Mouse (Mus musculus) duodenum, adult 2 months (tissue): ENCODE measurements around the gene Tmem223. TPM values are rescaled to one million over a fixed set of nuclear protein-coding genes. Genes with fewer than 3 reads are reported as not detected.

Source experiments
- polyA plus RNA-seq: library from polyadenylated mRNA; depleted of rRNA; stranded (reverse); fragments of >200 nt; gene quantifications from 2 replicates; pipeline ENCODE4 v1.2.3, GENCODE M21; 2012; ENCODE audit warnings: low replicate concordance; rRNA removed

Tmem223 gene
- polyA plus RNA-seq, 1 experiment, result 196 TPM

Other genes with a start within 250 kb of the Tmem223 start
- gene Slc22a8, start 179.7 kb upstream of the Tmem223 start, polyA plus RNA-seq, result 0.02 and 0.04 TPM in 2 replicates
- gene Slc22a6, start 153.0 kb upstream of the Tmem223 start, polyA plus RNA-seq, result not detected in 2 replicates
- gene Chrm1, start 107.2 kb upstream of the Tmem223 start, polyA plus RNA-seq, result 2.3 and 6.0 TPM in 2 replicates
- gene Slc3a2, start 47.6 kb upstream of the Tmem223 start, polyA plus RNA-seq, result 127 and 449 TPM in 2 replicates
- 12.4 and 17.1 TPM in 2 replicates for gene Wdr74, start 35.2 kb upstream of the Tmem223 start, polyA plus RNA-seq
- gene 1700092M07Rik, start 30.3 kb upstream of the Tmem223 start, polyA plus RNA-seq, result not detected in 2 replicates
- gene Stx5a, start 29.6 kb upstream of the Tmem223 start, polyA plus RNA-seq, result 54.0 and 56.6 TPM in 2 replicates
- 22.0 and 28.9 TPM in 2 replicates for gene Nxf1, start 13.9 kb upstream of the Tmem223 start, polyA plus RNA-seq
- 107 and 114 TPM in 2 replicates for gene Tmem179b, start 3.5 kb downstream of the Tmem223 start, polyA plus RNA-seq
- 6.5 and 12.9 TPM in 2 replicates for gene Taf6l, start 15.4 kb downstream of the Tmem223 start, polyA plus RNA-seq
- 12.3 and 13.7 TPM in 2 replicates for gene Polr2g, start 27.6 kb downstream of the Tmem223 start, polyA plus RNA-seq
- gene Zbtb3, start 31.6 kb downstream of the Tmem223 start, polyA plus RNA-seq, result 0.99 and 1.2 TPM in 2 replicates
- gene Ttc9c, start 48.3 kb downstream of the Tmem223 start, polyA plus RNA-seq, result 3.4 and 8.2 TPM in 2 replicates
- 7.7 and 10.3 TPM in 2 replicates for gene Hnrnpul2, start 49.0 kb downstream of the Tmem223 start, polyA plus RNA-seq
- gene AC129217.1, start 58.8 kb downstream of the Tmem223 start, polyA plus RNA-seq, result 2.3 TPM in 1 of 2 replicates, not detected in the other
- gene Bscl2, start 66.5 kb downstream of the Tmem223 start, polyA plus RNA-seq, result 88.6 and 106 TPM in 2 replicates
- gene Gng3, start 68.2 kb downstream of the Tmem223 start, polyA plus RNA-seq, result 0.63 and 1.1 TPM in 2 replicates
- gene Lrrn4cl, start 79.8 kb downstream of the Tmem223 start, polyA plus RNA-seq, result 0.41 and 0.53 TPM in 2 replicates
- 81.5 and 127 TPM in 2 replicates for gene Ubxn1, start 100.5 kb downstream of the Tmem223 start, polyA plus RNA-seq
- gene Uqcc3, start 109.9 kb downstream of the Tmem223 start, polyA plus RNA-seq, result 8.7 and 9.9 TPM in 2 replicates
- 0.25 and 0.41 TPM in 2 replicates for gene Lbhd1, start 112.7 kb downstream of the Tmem223 start, polyA plus RNA-seq
- not detected in 2 replicates for gene Gm49403, start 112.9 kb downstream of the Tmem223 start, polyA plus RNA-seq
- gene 1810009A15Rik, start 117.9 kb downstream of the Tmem223 start, polyA plus RNA-seq, result 4.2 and 6.4 TPM in 2 replicates
- not detected in 2 replicates for gene Gm49416, start 117.9 kb downstream of the Tmem223 start, polyA plus RNA-seq
- gene Ints5, start 122.0 kb downstream of the Tmem223 start, polyA plus RNA-seq, result 16.7 and 22.1 TPM in 2 replicates
- gene Ganab, start 127.1 kb downstream of the Tmem223 start, polyA plus RNA-seq, result 55.3 and 67.9 TPM in 2 replicates
- 78.8 and 91.5 TPM in 2 replicates for gene B3gat3, start 149.4 kb downstream of the Tmem223 start, polyA plus RNA-seq
- 15.7 and 17.8 TPM in 2 replicates for gene Rom1, start 158.4 kb downstream of the Tmem223 start, polyA plus RNA-seq
- gene Eml3, start 158.6 kb downstream of the Tmem223 start, polyA plus RNA-seq, result 32.1 and 32.8 TPM in 2 replicates
- gene Mta2, start 170.9 kb downstream of the Tmem223 start, polyA plus RNA-seq, result 15.3 and 15.4 TPM in 2 replicates
- gene Tut1, start 182.9 kb downstream of the Tmem223 start, polyA plus RNA-seq, result 12.7 and 15.2 TPM in 2 replicates
- gene Eef1g, start 196.0 kb downstream of the Tmem223 start, polyA plus RNA-seq, result 66.9 and 98.4 TPM in 2 replicates
- 3.3 and 9.9 TPM in 2 replicates for gene Ahnak, start 218.3 kb downstream of the Tmem223 start, polyA plus RNA-seq